Mouse (Mus musculus): Measurements from ENCODE around the gene Tcp11l2. TPM values are rescaled to one million over a fixed set of nuclear protein-coding genes. Genes with fewer than 3 reads are reported as not detected.

Tcp11l2 gene
- polyA plus RNA-seq, 1 experiment from 2014 or later = 29.8 TPM

- Histone ChIP-seq H3K4me3 (ENCODE audit: low read depth, low read length) (no peak overlapping the region), H3K27me3 (ENCODE audit: insufficient read depth, low read length) (no peaks in the 10 kb centered on the region), H3K9ac (replicated peaks) (no peak overlapping the region), H3K36me3 (replicated peaks; ENCODE audit: insufficient read depth, low read length) (peaks cover 41% of the 10 kb centered on the region), H3K9me3 (ENCODE audit: low read length) (no peaks in the 10 kb centered on the region), H3K4me2 (ENCODE audit: low read depth, low read length) (no peak overlapping the region), H3K27ac (ENCODE audit: low read depth) (no peak overlapping the region), H3K4me1 (ENCODE audit: insufficient read depth) (no peaks in the 10 kb centered on the region)
- no peak for TF ChIP-seq EP300 (IDR thresholded peaks at IDR 0.05; ENCODE audit: low read depth)
- no peak for TF ChIP-seq CTCF (IDR thresholded peaks at IDR 0.05; ENCODE audit: low read depth)
- DNase-seq (no peak), ATAC-seq (no peak)
- WGBS (ENCODE audit: insufficient replicate concordance) = 86% methylated on average over 4 of the region's 4 CpGs
Observed at GRCm38 (mm10) chr10:84638382-84638781, 62.0 kb downstream of the Tcp11l2 start.

GRCm38 (mm10) chr10:84639525-84640287 is 63.3 kb downstream of the Tcp11l2 start:
- 39% methylated on average over 4 of the region's 4 CpGs for WGBS (ENCODE audit: insufficient replicate concordance)
- no peak overlapping the region for H3K4me3 ChIP-seq (ENCODE audit: low read depth, low read length)
- TF ChIP-seq CTCF (IDR thresholded peaks at IDR 0.05; ENCODE audit: low read depth) (no peak), EP300 (IDR thresholded peaks at IDR 0.05; ENCODE audit: low read depth) (peak; percentile 48; the same call in 1 of the 2 replicates)
- DNase-seq = no peak
- peak overlapping the region; percentile 57; the same call in 1 of the 2 replicates for H3K27ac ChIP-seq (ENCODE audit: low read depth)
- ATAC-seq = peak; percentile 94
- H3K4me2 ChIP-seq (ENCODE audit: low read depth, low read length) = no peak overlapping the region
- H3K27me3 ChIP-seq (ENCODE audit: insufficient read depth, low read length) = no peaks in the 10 kb centered on the region
- no peaks in the 10 kb centered on the region for H3K4me1 ChIP-seq (ENCODE audit: insufficient read depth)
- no peak overlapping the region for H3K9ac ChIP-seq (replicated peaks)
- peaks cover 43% of the 10 kb centered on the region for H3K36me3 ChIP-seq (replicated peaks; ENCODE audit: insufficient read depth, low read length)
- H3K9me3 ChIP-seq (ENCODE audit: low read length) = no peaks in the 10 kb centered on the region

DNA sequence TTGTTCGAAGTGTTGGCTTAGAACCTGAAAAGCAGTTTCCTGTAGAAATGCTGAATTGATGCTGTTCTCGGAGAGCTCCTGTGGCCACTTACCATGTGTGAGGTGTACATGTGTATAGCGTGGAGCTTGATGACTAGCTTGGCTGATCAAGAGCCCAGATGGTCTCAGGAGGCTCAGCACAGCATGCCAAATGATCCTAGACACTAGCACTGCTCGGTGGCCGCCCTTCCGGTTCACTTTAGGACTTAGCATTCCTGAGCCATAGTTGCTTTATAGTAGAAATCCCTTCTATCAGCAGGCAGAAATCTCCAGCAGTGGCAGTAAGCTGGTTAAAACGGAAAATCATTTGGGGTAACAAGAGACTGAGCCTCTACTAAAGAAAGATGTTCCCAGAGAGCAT is 64.4 kb downstream of the Tcp11l2 start:
- 87% methylated on average over 7 of the region's 7 CpGs for WGBS (ENCODE audit: insufficient replicate concordance)
- Histone ChIP-seq H3K4me3 (ENCODE audit: low read depth, low read length) (no peak overlapping the region), H3K4me2 (ENCODE audit: low read depth, low read length) (no peak overlapping the region), H3K27me3 (ENCODE audit: insufficient read depth, low read length) (no peaks in the 10 kb centered on the region), H3K9ac (replicated peaks) (no peak overlapping the region), H3K4me1 (ENCODE audit: insufficient read depth) (peaks cover 2% of the 10 kb centered on the region; the same call in 1 of the 2 replicates), H3K9me3 (ENCODE audit: low read length) (no peaks in the 10 kb centered on the region), H3K27ac (ENCODE audit: low read depth) (no peak overlapping the region), H3K36me3 (replicated peaks; ENCODE audit: insufficient read depth, low read length) (peaks cover 43% of the 10 kb centered on the region)
- no peak for ATAC-seq
- DNase-seq = no peak
- no peak for TF ChIP-seq EP300 (IDR thresholded peaks at IDR 0.05; ENCODE audit: low read depth)
- TF ChIP-seq CTCF (IDR thresholded peaks at IDR 0.05; ENCODE audit: low read depth) = no peak

- no peak overlapping the region for H3K4me3 ChIP-seq (ENCODE audit: low read depth, low read length)
- H3K4me1 ChIP-seq (ENCODE audit: insufficient read depth) = peaks cover 7% of the 10 kb centered on the region; the same call in 1 of the 2 replicates
- peak; percentile 46 for TF ChIP-seq CTCF (IDR thresholded peaks at IDR 0.05; ENCODE audit: low read depth)
- TF ChIP-seq EP300 (IDR thresholded peaks at IDR 0.05; ENCODE audit: low read depth) = no peak
- H3K36me3 ChIP-seq (replicated peaks; ENCODE audit: insufficient read depth, low read length) = peaks cover 42% of the 10 kb centered on the region
- H3K27me3 ChIP-seq (ENCODE audit: insufficient read depth, low read length) = no peaks in the 10 kb centered on the region
- no peak overlapping the region for H3K9ac ChIP-seq (replicated peaks)
- H3K27ac ChIP-seq (ENCODE audit: low read depth) = no peak overlapping the region
- H3K4me2 ChIP-seq (ENCODE audit: low read depth, low read length) = no peak overlapping the region
- 80% methylated on average over 2 of the region's 2 CpGs for WGBS (ENCODE audit: insufficient replicate concordance)
- ATAC-seq (no peak), DNase-seq (no peak)
- H3K9me3 ChIP-seq (ENCODE audit: low read length) = no peaks in the 10 kb centered on the region
Observed at GRCm38 (mm10) chr10:84641576-84641975, 65.2 kb downstream of the Tcp11l2 start.

GRCm38 (mm10) chr10:84645940-84646339 is 69.5 kb downstream of the Tcp11l2 start:
- H3K27ac ChIP-seq (ENCODE audit: low read depth) = peak overlapping the region; percentile 55

GRCm38 (mm10) chr10:84646506-84647102 is 70.2 kb downstream of the Tcp11l2 start:
- H3K4me3 ChIP-seq (ENCODE audit: low read depth, low read length) = no peak overlapping the region
- H3K4me2 ChIP-seq (ENCODE audit: low read depth, low read length) = peak overlapping the region; percentile 42
- no peaks in the 10 kb centered on the region for H3K9me3 ChIP-seq (ENCODE audit: low read length)
- DNase-seq = peak; percentile 38
- peaks cover 37% of the 10 kb centered on the region for H3K36me3 ChIP-seq (replicated peaks; ENCODE audit: insufficient read depth, low read length)
- ATAC-seq = peak; percentile 35
- peaks cover 11% of the 10 kb centered on the region; the same call in 1 of the 2 replicates for H3K4me1 ChIP-seq (ENCODE audit: insufficient read depth)
- TF ChIP-seq CTCF (IDR thresholded peaks at IDR 0.05; ENCODE audit: low read depth) (no peak), EP300 (IDR thresholded peaks at IDR 0.05; ENCODE audit: low read depth) (no peak)
- H3K27ac ChIP-seq (ENCODE audit: low read depth) = peak overlapping the region; percentile 55
- H3K9ac ChIP-seq (replicated peaks) = no peak overlapping the region
- H3K27me3 ChIP-seq (ENCODE audit: insufficient read depth, low read length) = no peaks in the 10 kb centered on the region
- WGBS (ENCODE audit: insufficient replicate concordance) = 55% methylated on average over 12 of the region's 12 CpGs

More at GRCm38 (mm10) chr10:84645940-84646339, 69.5 kb downstream of the Tcp11l2 start:
- Histone ChIP-seq H3K4me3 (ENCODE audit: low read depth, low read length) (no peak overlapping the region), H3K27me3 (ENCODE audit: insufficient read depth, low read length) (no peaks in the 10 kb centered on the region), H3K9ac (replicated peaks) (no peak overlapping the region), H3K9me3 (ENCODE audit: low read length) (no peaks in the 10 kb centered on the region), H3K36me3 (replicated peaks; ENCODE audit: insufficient read depth, low read length) (peaks cover 36% of the 10 kb centered on the region), H3K4me2 (ENCODE audit: low read depth, low read length) (no peak overlapping the region), H3K4me1 (ENCODE audit: insufficient read depth) (peaks cover 11% of the 10 kb centered on the region; the same call in 1 of the 2 replicates)
- ATAC-seq (no peak), DNase-seq (no peak)
- no peak for TF ChIP-seq CTCF (IDR thresholded peaks at IDR 0.05; ENCODE audit: low read depth)
- no peak for TF ChIP-seq EP300 (IDR thresholded peaks at IDR 0.05; ENCODE audit: low read depth)
- 78% methylated on average over 8 of the region's 8 CpGs for WGBS (ENCODE audit: insufficient replicate concordance)

Measured in liver, postnatal 0 days (tissue).